Mouse (Mus musculus) cerebellum, adult 18-20 months (tissue): ENCODE data around the gene Ube2d1.

Experiments used
- DNase-seq, 2 experiments: peaks; one replicate each; pipeline ENCODE4 v3.0.0; 2021

The Ube2d1 gene

DNA sequence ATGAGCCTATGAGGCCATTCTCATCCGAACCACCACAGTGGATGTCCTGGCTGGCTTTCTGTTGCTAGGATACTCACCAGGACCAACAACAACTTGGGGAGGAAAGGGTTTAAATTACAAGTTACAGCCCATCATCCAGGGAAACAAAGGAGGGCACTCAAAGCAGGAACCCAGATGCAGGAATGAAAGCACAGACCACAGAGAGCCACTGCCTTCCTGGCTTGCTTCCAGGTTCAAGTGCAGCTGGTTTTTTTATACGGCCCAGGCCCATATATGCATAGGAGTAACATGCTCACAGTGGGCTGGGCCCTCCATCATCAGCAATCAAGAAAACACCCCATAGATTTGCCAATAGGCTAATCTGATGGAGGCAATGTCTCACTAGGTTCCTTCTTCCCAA, 62.4 kb downstream of the Ube2d1 start:
- no peak for DNase-seq

DNA sequence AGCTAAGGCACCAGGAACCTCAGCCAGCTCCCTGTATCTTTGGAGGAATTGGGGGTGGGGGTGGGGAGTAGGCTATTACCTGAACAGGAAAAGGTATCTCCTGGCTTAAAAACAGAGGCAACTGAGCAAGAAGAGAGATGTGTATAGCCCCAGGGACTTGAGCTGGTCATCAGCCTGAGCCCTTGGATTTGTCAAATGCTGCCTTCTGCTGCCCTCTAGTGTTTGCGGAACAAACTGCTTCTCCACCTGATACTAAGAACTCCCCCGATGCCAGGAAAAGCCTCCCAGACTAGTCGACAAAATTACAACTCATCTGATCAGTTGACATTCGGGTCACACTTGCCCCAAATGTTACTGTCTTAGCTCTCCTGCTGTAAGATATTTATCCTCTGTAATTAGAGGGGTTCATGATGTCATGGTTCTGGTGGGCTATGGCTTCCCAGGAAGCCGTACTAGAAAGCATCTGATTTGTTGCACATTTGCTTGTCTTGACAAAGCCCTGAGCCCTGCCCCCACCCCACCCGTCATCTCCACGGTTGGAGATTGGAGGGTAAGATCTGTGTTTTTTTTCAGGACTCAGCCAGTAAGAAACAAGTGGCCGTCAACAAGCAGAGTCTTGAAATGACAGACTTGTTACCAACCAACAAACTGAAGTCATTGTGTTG, 66.7 kb downstream of the Ube2d1 start:
- peak; percentile 80 to 83 for DNase-seq

DNA sequence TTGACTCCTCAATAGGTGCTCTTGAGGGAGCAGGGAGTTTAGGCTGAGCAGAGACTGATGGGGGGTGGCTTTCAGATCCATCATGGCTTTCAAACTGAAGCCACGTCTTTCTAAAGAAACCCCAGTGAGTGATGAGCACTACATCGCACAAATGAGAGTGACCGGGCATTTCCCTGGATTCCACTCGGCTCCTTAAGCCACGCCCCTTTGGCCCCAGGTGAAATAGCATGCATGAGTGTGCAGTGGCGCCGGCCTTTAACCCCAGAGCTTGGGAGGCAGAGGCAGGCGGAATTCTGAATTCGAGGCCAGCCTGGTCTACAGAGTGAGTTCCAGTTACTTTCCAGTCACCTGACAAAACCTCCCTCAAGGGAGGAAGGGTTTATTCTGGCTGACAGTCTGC, 69.1 kb downstream of the Ube2d1 start:
- DNase-seq, result no peak
